Mouse (Mus musculus): Measurements from ENCODE around the gene Sh3bp5. TPM values are rescaled to one million over a fixed set of nuclear protein-coding genes. Genes with fewer than 3 reads are reported as not detected.

Sh3bp5 gene
- polyA plus RNA-seq, 1 experiment from 2014 or later, result 144 TPM

GRCm38 (mm10) chr14:31414967-31415376 is 20.9 kb downstream of the Sh3bp5 start:
- H3K9ac ChIP-seq, result no peak overlapping the region
- 69% methylated on average over 7 of the region's 7 CpGs for WGBS
- no peaks in the 10 kb centered on the region for H3K9me3 ChIP-seq
- peaks cover 12% of the 10 kb centered on the region for H3K36me3 ChIP-seq
- H3K27ac ChIP-seq (replicated peaks), result no peak overlapping the region
- H3K4me3 ChIP-seq, result no peak overlapping the region
- no peak overlapping the region for H3K4me2 ChIP-seq
- peaks cover 21% of the 10 kb centered on the region for H3K4me1 ChIP-seq (replicated peaks)
- H3K27me3 ChIP-seq, result no peaks in the 10 kb centered on the region
- no peak for ATAC-seq (ENCODE audit: low FRiP score, low read depth)

- Histone ChIP-seq H3K27me3 (no peaks in the 10 kb centered on the region), H3K27ac (replicated peaks) (no peak overlapping the region), H3K9me3 (no peaks in the 10 kb centered on the region), H3K36me3 (peaks cover 12% of the 10 kb centered on the region), H3K4me1 (replicated peaks) (peaks cover 21% of the 10 kb centered on the region), H3K4me2 (no peak overlapping the region), H3K4me3 (no peak overlapping the region), H3K9ac (no peak overlapping the region)
- no peak for ATAC-seq (ENCODE audit: low FRiP score, low read depth)
- 69% methylated on average over 10 of the region's 10 CpGs for WGBS
These were observed 21.5 kb downstream of the Sh3bp5 start for GRCm38 (mm10) chr14:31414235-31414966.

GRCm38 (mm10) chr14:31413475-31414086 is 22.3 kb downstream of the Sh3bp5 start:
- Histone ChIP-seq H3K4me2 (no peak overlapping the region), H3K36me3 (peaks cover 12% of the 10 kb centered on the region), H3K4me1 (replicated peaks) (peaks cover 23% of the 10 kb centered on the region), H3K27ac (replicated peaks) (no peak overlapping the region), H3K4me3 (no peak overlapping the region), H3K9ac (no peak overlapping the region), H3K27me3 (no peaks in the 10 kb centered on the region), H3K9me3 (no peaks in the 10 kb centered on the region)
- 38% methylated on average over 6 of the region's 6 CpGs for WGBS
- ATAC-seq (ENCODE audit: low FRiP score, low read depth), result no peak

GRCm38 (mm10) chr14:31412651-31413056 is 23.2 kb downstream of the Sh3bp5 start:
- no peak overlapping the region for H3K9ac ChIP-seq
- no peak overlapping the region for H3K4me2 ChIP-seq
- H3K27ac ChIP-seq (replicated peaks), result no peak overlapping the region
- WGBS, result 72% methylated on average over 10 of the region's 10 CpGs
- H3K27me3 ChIP-seq, result no peaks in the 10 kb centered on the region
- ATAC-seq (ENCODE audit: low FRiP score, low read depth), result no peak
- H3K9me3 ChIP-seq, result no peaks in the 10 kb centered on the region
- peaks cover 12% of the 10 kb centered on the region for H3K36me3 ChIP-seq
- no peak overlapping the region for H3K4me3 ChIP-seq
- peaks cover 29% of the 10 kb centered on the region for H3K4me1 ChIP-seq (replicated peaks)

GRCm38 (mm10) chr14:31410737-31411136 is 25.1 kb downstream of the Sh3bp5 start:
- peaks cover 12% of the 10 kb centered on the region for H3K36me3 ChIP-seq
- H3K27ac ChIP-seq (replicated peaks), result no peak overlapping the region
- no peak overlapping the region for H3K9ac ChIP-seq
- H3K4me1 ChIP-seq (replicated peaks), result peaks cover 38% of the 10 kb centered on the region
- ATAC-seq (ENCODE audit: low FRiP score, low read depth), result no peak
- no peaks in the 10 kb centered on the region for H3K9me3 ChIP-seq
- WGBS, result 80% methylated on average over 4 of the region's 4 CpGs
- H3K4me2 ChIP-seq, result no peak overlapping the region
- no peak overlapping the region for H3K4me3 ChIP-seq
- H3K27me3 ChIP-seq, result no peaks in the 10 kb centered on the region

- H3K36me3 ChIP-seq, result peaks cover 14% of the 10 kb centered on the region
- H3K27ac ChIP-seq (replicated peaks), result no peak overlapping the region
- WGBS, result 85% methylated on average over 9 of the region's 9 CpGs
- no peak overlapping the region for H3K9ac ChIP-seq
- H3K4me3 ChIP-seq, result no peak overlapping the region
- no peak for ATAC-seq (ENCODE audit: low FRiP score, low read depth)
- H3K4me2 ChIP-seq, result no peak overlapping the region
- no peaks in the 10 kb centered on the region for H3K9me3 ChIP-seq
- no peaks in the 10 kb centered on the region for H3K27me3 ChIP-seq
- H3K4me1 ChIP-seq (replicated peaks), result peaks cover 34% of the 10 kb centered on the region
These were observed 25.7 kb downstream of the Sh3bp5 start for GRCm38 (mm10) chr14:31410123-31410724.

- no peak overlapping the region for H3K4me3 ChIP-seq
- ATAC-seq (ENCODE audit: low FRiP score, low read depth), result no peak
- H3K4me2 ChIP-seq, result no peak overlapping the region
- no peaks in the 10 kb centered on the region for H3K9me3 ChIP-seq
- 49% methylated on average over 8 of the region's 8 CpGs for WGBS
- no peak overlapping the region for H3K9ac ChIP-seq
- no peaks in the 10 kb centered on the region for H3K27me3 ChIP-seq
- H3K36me3 ChIP-seq, result peaks cover 17% of the 10 kb centered on the region
- H3K4me1 ChIP-seq (replicated peaks), result peaks cover 23% of the 10 kb centered on the region
- H3K27ac ChIP-seq (replicated peaks), result no peak overlapping the region
These were observed 27.2 kb downstream of the Sh3bp5 start for GRCm38 (mm10) chr14:31408666-31409065.

GRCm38 (mm10) chr14:31407911-31408604 is 27.8 kb downstream of the Sh3bp5 start:
- H3K27ac ChIP-seq (replicated peaks), result no peak overlapping the region
- peaks cover 17% of the 10 kb centered on the region for H3K36me3 ChIP-seq
- no peak for ATAC-seq (ENCODE audit: low FRiP score, low read depth)

GRCm38 (mm10) chr14:31407208-31407607 is 28.7 kb downstream of the Sh3bp5 start:
- no peak overlapping the region for H3K4me2 ChIP-seq
- peaks cover 17% of the 10 kb centered on the region for H3K36me3 ChIP-seq
- H3K4me3 ChIP-seq, result no peak overlapping the region
- 90% methylated on average over 15 of the region's 15 CpGs for WGBS
- H3K9ac ChIP-seq, result no peak overlapping the region
- no peak for ATAC-seq (ENCODE audit: low FRiP score, low read depth)
- peaks cover 26% of the 10 kb centered on the region; the same call in 1 of the 2 replicates for H3K4me1 ChIP-seq (replicated peaks)
- no peaks in the 10 kb centered on the region for H3K27me3 ChIP-seq
- H3K27ac ChIP-seq (replicated peaks), result no peak overlapping the region
- H3K9me3 ChIP-seq, result no peaks in the 10 kb centered on the region

More at GRCm38 (mm10) chr14:31407911-31408604, 27.8 kb downstream of the Sh3bp5 start:
- 77% methylated on average over 6 of the region's 6 CpGs for WGBS
- H3K4me3 ChIP-seq, result no peak overlapping the region
- H3K9me3 ChIP-seq, result no peaks in the 10 kb centered on the region
- no peaks in the 10 kb centered on the region for H3K27me3 ChIP-seq
- H3K4me1 ChIP-seq (replicated peaks), result peaks cover 20% of the 10 kb centered on the region; the same call in 1 of the 2 replicates
- H3K9ac ChIP-seq, result no peak overlapping the region
- no peak overlapping the region for H3K4me2 ChIP-seq

GRCm38 (mm10) chr14:31406154-31406810 is 29.6 kb downstream of the Sh3bp5 start:
- H3K27ac ChIP-seq (replicated peaks), result no peak overlapping the region

GRCm38 (mm10) chr14:31405652-31406051 is 30.2 kb downstream of the Sh3bp5 start:
- WGBS, result 89% methylated on average over 6 of the region's 6 CpGs
- Histone ChIP-seq H3K27me3 (no peaks in the 10 kb centered on the region), H3K9me3 (no peaks in the 10 kb centered on the region), H3K27ac (replicated peaks) (no peak overlapping the region), H3K4me2 (no peak overlapping the region), H3K4me3 (no peak overlapping the region), H3K9ac (no peak overlapping the region), H3K4me1 (replicated peaks) (peaks cover 26% of the 10 kb centered on the region; the same call in 1 of the 2 replicates), H3K36me3 (peaks cover 9% of the 10 kb centered on the region; the same call in 1 of the 2 replicates)
- ATAC-seq (ENCODE audit: low FRiP score, low read depth), result no peak

More at GRCm38 (mm10) chr14:31406154-31406810, 29.6 kb downstream of the Sh3bp5 start:
- peaks cover 15% of the 10 kb centered on the region for H3K36me3 ChIP-seq
- H3K9ac ChIP-seq, result no peak overlapping the region
- WGBS, result 70% methylated on average over 12 of the region's 12 CpGs
- peaks cover 26% of the 10 kb centered on the region; the same call in 1 of the 2 replicates for H3K4me1 ChIP-seq (replicated peaks)
- no peaks in the 10 kb centered on the region for H3K27me3 ChIP-seq
- H3K4me2 ChIP-seq, result no peak overlapping the region
- H3K9me3 ChIP-seq, result no peaks in the 10 kb centered on the region
- no peak overlapping the region for H3K4me3 ChIP-seq
- ATAC-seq (ENCODE audit: low FRiP score, low read depth), result peak; percentile 49

Measured in hindbrain, embryonic 15.5 days (tissue).